Mouse (Mus musculus) cerebellum, adult 9-11 months (tissue): ENCODE results near the gene Cyp8b1.
A peak's percentile ranks its signal among the peaks of the same experiment; 100 is the strongest.

Experiments used
- DNase-seq: peaks from one replicate; pipeline ENCODE4 v3.0.0; 2022

Gene Cyp8b1

GRCm38 (mm10) chr9:121889927-121890440 lies 26.1 kb downstream of the Cyp8b1 start:
- DNase-seq = no peak

DNA sequence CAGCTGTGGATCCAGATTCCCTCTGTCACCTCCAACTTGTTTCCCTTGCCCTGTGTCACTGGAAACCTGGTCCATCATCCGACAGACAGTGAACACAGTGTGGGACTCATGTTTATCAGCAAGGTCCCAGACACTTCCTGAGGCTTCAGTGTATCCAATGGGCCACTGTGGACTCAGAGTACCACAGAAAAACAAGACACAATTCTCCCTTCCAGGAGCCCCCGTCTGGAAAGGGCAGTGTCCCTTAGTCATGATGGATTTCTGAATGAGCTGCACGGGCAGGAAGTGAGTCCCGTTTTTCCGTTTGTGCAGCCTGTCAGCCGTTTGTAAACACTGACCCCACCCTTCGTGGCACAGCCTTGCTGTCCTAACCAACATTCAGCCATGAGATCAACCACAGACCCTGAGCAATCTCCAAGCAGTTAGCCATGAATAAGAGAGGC lies 34.1 kb downstream of the Cyp8b1 start:
- no peak for DNase-seq

DNA sequence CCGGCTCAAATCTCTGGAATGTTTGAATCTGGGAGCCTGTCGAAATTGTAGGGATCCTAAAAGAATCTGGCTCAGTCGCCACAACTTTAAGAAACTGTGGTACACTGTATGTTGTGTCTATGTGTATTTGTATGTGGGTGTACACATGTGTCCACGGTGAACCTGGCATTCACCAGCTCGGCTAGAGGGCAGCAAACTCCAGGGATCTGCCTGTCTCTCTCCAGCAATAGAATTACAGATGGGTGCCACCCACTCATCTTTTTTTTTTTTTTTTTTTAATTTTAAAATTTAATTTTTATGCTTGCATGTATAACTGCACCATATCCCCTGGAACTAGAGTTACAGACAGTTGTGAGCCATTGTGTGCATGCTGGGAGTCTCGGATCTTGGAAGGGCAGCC lies 34.8 kb downstream of the Cyp8b1 start:
- no peak for DNase-seq

- peak; percentile 32 for DNase-seq
Observed at GRCm38 (mm10) chr9:121880840-121881239, 35.3 kb downstream of the Cyp8b1 start.

- peak; percentile 65 for DNase-seq
Observed at GRCm38 (mm10) chr9:121877052-121877740, 38.9 kb downstream of the Cyp8b1 start.

- no peak for DNase-seq
Observed at GRCm38 (mm10) chr9:121873578-121873977, 42.5 kb downstream of the Cyp8b1 start.

DNA sequence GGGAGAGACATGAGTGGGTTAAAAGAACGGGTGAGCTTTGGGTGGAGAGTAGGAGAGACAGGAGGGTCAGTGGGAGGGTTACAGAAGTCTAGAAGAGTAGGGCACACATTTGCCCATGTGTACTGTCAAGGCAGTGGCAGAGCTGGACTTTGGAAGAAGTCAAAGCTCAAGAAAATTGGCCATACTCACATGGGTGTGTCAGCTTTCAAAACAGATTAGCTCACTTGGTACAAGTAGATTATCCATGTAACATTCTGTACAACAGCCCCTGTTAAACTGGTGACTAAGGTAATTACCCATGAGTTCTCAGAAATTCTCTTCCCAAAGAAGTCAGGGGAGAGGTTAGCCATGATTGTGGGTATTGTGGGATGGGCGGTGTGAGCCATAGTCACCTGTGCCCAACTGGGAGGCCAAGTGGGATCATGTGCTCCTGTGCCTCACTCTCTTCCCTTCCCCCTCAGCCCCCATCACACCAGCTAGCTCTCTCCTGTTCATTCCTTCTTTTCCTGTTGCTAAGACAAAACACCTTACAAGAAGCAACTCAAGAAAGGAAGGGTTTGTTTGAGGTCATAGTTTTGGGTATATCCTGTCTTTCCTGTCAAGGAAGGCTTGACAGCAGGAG lies 43.9 kb downstream of the Cyp8b1 start:
- DNase-seq = no peak

GRCm38 (mm10) chr9:121869973-121870515 lies 46.1 kb downstream of the Cyp8b1 start:
- no peak for DNase-seq

DNA sequence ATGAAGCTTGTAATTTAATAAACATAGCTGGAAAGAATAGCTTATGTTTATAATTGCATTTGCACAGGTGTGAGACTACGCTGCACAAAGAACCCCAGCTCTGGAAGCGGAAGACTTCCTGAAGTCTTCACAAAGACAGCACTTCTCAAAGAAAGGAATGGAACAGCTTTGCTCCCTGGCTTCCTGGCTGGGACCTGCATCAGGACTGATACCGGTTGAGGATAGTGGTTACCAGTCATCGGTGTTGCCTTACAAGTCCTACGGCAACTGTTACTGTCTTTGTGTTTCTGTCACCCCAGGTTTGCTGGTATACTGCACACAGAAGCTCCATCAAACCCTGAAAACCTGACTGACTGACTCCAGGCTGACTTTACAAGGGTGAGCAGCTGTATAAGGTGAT lies 46.7 kb downstream of the Cyp8b1 start:
- no peak for DNase-seq

- DNase-seq = no peak
Observed at GRCm38 (mm10) chr9:121868236-121868635, 47.9 kb downstream of the Cyp8b1 start.

DNA sequence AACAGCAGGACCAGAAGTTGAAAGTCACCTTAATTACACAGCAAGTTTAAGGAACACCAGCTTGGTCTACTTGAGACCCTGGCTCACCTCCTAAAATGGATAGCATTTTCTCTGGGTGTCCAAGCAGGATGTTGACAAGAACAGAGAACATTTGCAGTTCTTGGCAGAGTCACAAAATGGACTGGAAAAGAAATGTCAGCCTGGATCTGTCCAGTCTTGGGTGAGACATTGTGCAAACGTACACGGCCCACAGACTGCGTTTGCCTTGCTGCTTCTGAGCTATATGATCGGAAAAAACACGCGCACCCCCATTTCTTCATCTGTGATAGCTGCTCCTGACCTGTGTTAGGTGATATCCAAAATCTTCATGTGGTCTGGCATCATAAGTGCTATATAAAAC lies 48.5 kb downstream of the Cyp8b1 start:
- DNase-seq = no peak

DNA sequence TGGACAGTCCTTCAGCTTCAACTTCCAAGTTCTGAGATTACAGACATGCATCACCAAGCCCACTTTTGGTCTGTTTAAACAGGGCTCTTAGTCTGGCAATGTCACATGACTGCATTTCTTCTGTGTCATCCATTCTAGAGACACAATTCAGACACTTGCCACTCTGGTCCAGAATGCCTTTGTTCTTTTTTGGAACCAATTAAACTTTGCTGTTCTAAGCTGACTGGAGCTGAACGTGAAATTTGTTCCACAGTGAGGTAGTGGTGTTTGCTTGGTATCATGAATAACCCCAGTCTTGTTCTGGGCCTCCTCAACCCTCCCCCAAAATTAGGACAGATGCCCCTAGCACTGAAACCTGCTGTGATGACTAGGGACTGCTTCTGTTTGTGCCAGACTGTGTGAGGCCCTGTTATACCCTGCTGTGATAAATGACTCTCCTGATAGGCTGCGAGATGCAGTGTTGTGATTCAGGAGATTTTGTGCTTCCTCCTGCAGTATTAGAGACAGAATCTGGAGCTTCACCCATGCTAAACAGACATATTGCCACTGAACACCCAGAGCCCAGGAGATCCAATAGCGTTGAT lies 50.6 kb downstream of the Cyp8b1 start:
- no peak for DNase-seq

DNA sequence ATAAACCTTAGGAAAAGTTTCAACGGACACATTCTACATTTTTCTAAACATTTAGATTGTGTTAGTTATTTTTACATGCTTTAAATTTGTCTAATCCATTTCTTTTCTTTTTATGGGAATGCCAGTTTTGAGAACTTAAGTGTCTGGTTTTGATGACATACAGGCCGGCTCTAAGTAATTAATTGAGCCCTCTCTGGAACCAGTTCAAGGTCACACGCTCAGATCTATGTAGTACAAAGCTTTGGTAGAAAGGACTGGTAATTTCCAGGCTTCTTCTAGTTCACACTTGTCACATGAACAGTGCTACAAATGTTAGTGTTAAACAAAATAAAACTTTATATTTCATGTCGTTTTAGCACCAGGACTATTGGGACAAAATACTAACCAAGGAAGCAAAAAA lies 51.3 kb downstream of the Cyp8b1 start:
- DNase-seq = no peak
